ENCODE assay signal across 13 mouse cellular contexts in genomic region chr14:122227454-122227951, GRCm38 (mm10). TPM values are rescaled to one million over a fixed set of nuclear protein-coding genes. Genes with fewer than 3 reads are reported as not detected.
DNase-seq lines count a peak whose midpoint lies in the region; ATAC-seq lines count a peak whose summit lies in the region.
"Had no signal": no experiment of that assay in that cellular context is flagged by ENCODE, and none has a peak within 500 bp of the region (broad histone marks: within the 10 kb centered on the region; RNA-seq: fewer than 3 reads in every experiment).

No protein-coding gene starts in this region.

- H3K4me3 ChIP-seq in forebrain, embryonic 10.5 days, result peak overlapping the region; percentile 27
- no peak overlapping the region for H3K4me3 ChIP-seq in hindbrain, embryonic 16.5 days (ENCODE audit: low read length)
- no peak overlapping the region for H3K4me3 ChIP-seq in neural tube, embryonic 11.5 days (ENCODE audit: low read depth, low read length)
- H3K4me3 ChIP-seq: erythroblast, embryonic 14.5 days; heart, embryonic 10.5 days had no signal

- H3K27me3 ChIP-seq in forebrain, embryonic 10.5 days (ENCODE audit: poor library complexity, severe bottlenecking), result peaks cover 58% of the 10 kb centered on the region
- peaks cover 31% of the 10 kb centered on the region for H3K27me3 ChIP-seq in hindbrain, embryonic 16.5 days (replicated peaks; ENCODE audit: control insufficient read depth, insufficient read depth, low read length)
- peaks cover 12% of the 10 kb centered on the region; the same call in 1 of the 2 replicates for H3K27me3 ChIP-seq in neural tube, embryonic 11.5 days (ENCODE audit: control insufficient read depth, insufficient read depth, low read length)

- peak; percentile 58 for DNase-seq in cerebellum, adult 8-10 months
- peak; percentile 60 for DNase-seq in forebrain, embryonic 10.5 days (ENCODE audit: extremely low spot score, low spot score)
- peak; percentile 51 for DNase-seq in neural tube, embryonic 11.5 days (ENCODE audit: low spot score)
- DNase-seq in urinary bladder, postnatal 36 days (ENCODE audit: low spot score in 2 of 2), result no peak
- no peak for DNase-seq in right cerebral cortex, postnatal 25 days
- no peak for DNase-seq in adrenal gland, adult 8-10 months
- DNase-seq: lung, postnatal 14 days; spleen, adult 18-20 months; thymus, adult 2 months had no signal

- peak overlapping the region; percentile 81 for H3K27ac ChIP-seq in forebrain, embryonic 10.5 days
- peak overlapping the region; percentile 59 for H3K27ac ChIP-seq in hindbrain, embryonic 16.5 days (ENCODE audit: low read depth, low read length)
- H3K27ac ChIP-seq in neural tube, embryonic 11.5 days (ENCODE audit: low read depth, low read length), result no peak overlapping the region
- H3K27ac ChIP-seq: heart, embryonic 10.5 days; kidney, postnatal 0 days had no signal

- H3K4me1 ChIP-seq in forebrain, embryonic 10.5 days, result peaks cover 81% of the 10 kb centered on the region
- H3K4me1 ChIP-seq in hindbrain, embryonic 16.5 days (ENCODE audit: control insufficient read depth, insufficient read depth, low read depth, low read length), result peaks cover 2% of the 10 kb centered on the region; the same call in 1 of the 2 replicates
- peaks cover 34% of the 10 kb centered on the region for H3K4me1 ChIP-seq in neural tube, embryonic 11.5 days (ENCODE audit: control insufficient read depth, insufficient read depth, low read length)

- no peak overlapping the region for H3K9ac ChIP-seq in hindbrain, embryonic 16.5 days (ENCODE audit: low read depth, low read length)
- no peak overlapping the region for H3K9ac ChIP-seq in neural tube, embryonic 11.5 days (ENCODE audit: low read length)

- H3K4me2 ChIP-seq in hindbrain, embryonic 16.5 days (ENCODE audit: low read length), result peak overlapping the region; percentile 29
- H3K4me2 ChIP-seq in neural tube, embryonic 11.5 days (ENCODE audit: low read depth), result peak overlapping the region; percentile 17; the same call in 1 of the 2 replicates

- no peaks in the 10 kb centered on the region for H3K36me3 ChIP-seq in forebrain, embryonic 10.5 days (replicated peaks)
- no peaks in the 10 kb centered on the region for H3K36me3 ChIP-seq in hindbrain, embryonic 16.5 days (ENCODE audit: control insufficient read depth, insufficient read depth, low read length)
- no peaks in the 10 kb centered on the region for H3K36me3 ChIP-seq in neural tube, embryonic 11.5 days (ENCODE audit: control insufficient read depth, insufficient read depth, low read length)
- H3K36me3 ChIP-seq: heart, embryonic 10.5 days had no signal

- no peak for ATAC-seq in hindbrain, embryonic 16.5 days
- peak; percentile 29; the same call in 1 of the 2 replicates for ATAC-seq in neural tube, embryonic 11.5 days (ENCODE audit: insufficient read depth, low FRiP score, low TSS enrichment)

- H3K9me3 ChIP-seq in forebrain, embryonic 10.5 days, result no peaks in the 10 kb centered on the region
- no peaks in the 10 kb centered on the region for H3K9me3 ChIP-seq in hindbrain, embryonic 16.5 days (ENCODE audit: control insufficient read depth, low read length)
- H3K9me3 ChIP-seq in neural tube, embryonic 11.5 days (ENCODE audit: control insufficient read depth, low read length), result no peaks in the 10 kb centered on the region
- H3K9me3 ChIP-seq: heart, embryonic 10.5 days had no signal

- WGBS in forebrain, embryonic 10.5 days, result 6% methylated on average over 14 of the region's 14 CpGs
- WGBS in hindbrain, embryonic 16.5 days, result 16% methylated on average over 14 of the region's 14 CpGs
- WGBS in neural tube, embryonic 11.5 days, result 13% methylated on average over 14 of the region's 14 CpGs

RNA-seq across cellular contexts. Expression of gene Clybl, which starts 46.0 kb away (rescaled TPM):
- 29.1 and 35.3 TPM in 2 replicates for polyA plus RNA-seq in forebrain, embryonic 10.5 days (2016; fragmentation: Nextera tagmentation; extraction: Ambion mirVana)
- 15.7 and 21.6 TPM in 2 replicates for polyA plus RNA-seq in hindbrain, embryonic 16.5 days (2015; fragmentation: Nextera tagmentation; extraction: Ambion mirVana)
- polyA plus RNA-seq in neural tube, embryonic 11.5 days (2014; fragmentation: Nextera tagmentation; extraction: Ambion mirVana), result 19.2 and 20.0 TPM in 2 replicates
- 10 to 100 TPM; 49.7 to 81.2 (median 66.3) TPM for total RNA-seq in adrenal gland, adult 8-10 months (2022)

Comparison
In these comparisons a context has a peak if more than half of its experiments do, and no peak if none do; other contexts are left out.
1. DNase-seq: peak in cerebellum, adult 8-10 months (single experiment), forebrain, embryonic 10.5 days (single experiment) and neural tube, embryonic 11.5 days (single experiment); none in urinary bladder, postnatal 36 days (0 of 2), right cerebral cortex, postnatal 25 days (single experiment) and adrenal gland, adult 8-10 months (single experiment).